Mouse (Mus musculus) spleen, adult 2 months (tissue): ENCODE results near the gene Fndc7.

Source experiments
- CTCF ChIP-seq: fragments of 200-500 bp; IDR thresholded peaks from 2 replicates; pipeline ENCODE4 v1.5.1; 2011; ENCODE audit warnings: mild to moderate bottlenecking, inconsistent platforms; ENCODE audit not compliant: insufficient read depth, insufficient read length, insufficient replicate concordance; ENCODE audit errors: extremely low read depth
- POLR2A ChIP-seq: fragments of 200-500 bp; IDR thresholded peaks from 2 replicates; pipeline ENCODE4 v1.6.1; 2011; ENCODE audit warnings: low read depth, low read length, inconsistent platforms

GRCm38 (mm10) chr3:108838980-108839379, 50.8 kb downstream of the Fndc7 start:
- no peak for TF ChIP-seq CTCF
- no peak for TF ChIP-seq POLR2A
